Mouse (Mus musculus) ES-E14 (cell line): ENCODE measurements around the gene Fcrl5. TPM values are rescaled to one million over a fixed set of nuclear protein-coding genes. Genes with fewer than 3 reads are reported as not detected.
"Not testable (repeated sequence)": the region's sequence is repeated elsewhere in the genome, so short reads cannot be mapped to it uniquely, and the experiment has no call there.

ENCODE experiments used
- DNase-seq: peaks from one replicate; pipeline ENCODE4 v3.0.0-alpha.2; 2013; ENCODE audit warnings: low read depth, low spot score
- H3K27ac ChIP-seq: 2 replicates; pipeline ENCODE4 v1.5.1; 2012; ENCODE audit warnings: low read depth, mild to moderate bottlenecking, low read length, moderate library complexity, mixed read lengths; ENCODE audit not compliant: poor library complexity, insufficient read depth, severe bottlenecking
- H3K36me3 ChIP-seq: 2 replicates; pipeline ENCODE4 v1.6.1; 2012; ENCODE audit warnings: mild to moderate bottlenecking, low read length, moderate library complexity, mixed read lengths; ENCODE audit not compliant: control insufficient read depth, poor library complexity, insufficient read depth, severe bottlenecking
- H3K4me1 ChIP-seq, 2 experiments: fragments of 150-350 bp in 1 of 2; sonication (generic) in 1 of 2; 2 replicates each; pipeline ENCODE4 v1.6.1; 2012; ENCODE audit warnings: low read length in 2 of 2, mild to moderate bottlenecking in 1 of 2, mixed read lengths in 1 of 2; ENCODE audit not compliant: control insufficient read depth in 2 of 2, insufficient read depth in 2 of 2, poor library complexity in 1 of 2
- H3K4me3 ChIP-seq, 2 experiments: fragments of 150-350 bp in 1 of 2; sonication (generic) in 1 of 2; 2 replicates each; pipeline ENCODE4 v1.5.1; 2012; ENCODE audit warnings: low read length in 2 of 2, low read depth in 1 of 2, mild to moderate bottlenecking in 1 of 2, mixed read lengths in 1 of 2; ENCODE audit not compliant: insufficient read depth in 1 of 2, poor library complexity in 1 of 2, severe bottlenecking in 1 of 2
- H3K9ac ChIP-seq: 2 replicates; pipeline ENCODE4 v1.6.1; 2012; ENCODE audit warnings: low read depth, mild to moderate bottlenecking, low read length, mixed read lengths; ENCODE audit not compliant: poor library complexity, insufficient read depth, severe bottlenecking
- H3K9me3 ChIP-seq: fragments of 150-350 bp; sonication (generic); 2 replicates; pipeline ENCODE4 v1.6.1; 2012; ENCODE audit warnings: low read depth, mild to moderate bottlenecking, low read length; ENCODE audit not compliant: control insufficient read depth, insufficient read depth
- CHD2 ChIP-seq: IDR thresholded peaks from 2 replicates; pipeline ENCODE4 v1.6.1; 2014; ENCODE audit warnings: mild to moderate bottlenecking, low read depth, low read length, inconsistent platforms
- HCFC1 ChIP-seq: IDR thresholded peaks from 2 replicates; pipeline ENCODE4 v1.6.1; 2012; ENCODE audit warnings: low read length, inconsistent platforms, borderline replicate concordance; ENCODE audit not compliant: insufficient read depth
- MAFK ChIP-seq: IDR thresholded peaks from 2 replicates; pipeline ENCODE4 v1.6.1; 2014; ENCODE audit warnings: mild to moderate bottlenecking, low read depth, low read length, inconsistent platforms; ENCODE audit not compliant: insufficient read depth
- ZC3H11A ChIP-seq: IDR thresholded peaks from 2 replicates; pipeline ENCODE4 v1.6.1; 2012; ENCODE audit warnings: low read depth, mild to moderate bottlenecking, inconsistent platforms, low read length, borderline replicate concordance
- ZNF384 ChIP-seq: IDR thresholded peaks from 2 replicates; pipeline ENCODE4 v1.6.1; 2012; ENCODE audit warnings: low read depth, low read length, inconsistent platforms
- in situ Hi-C, 2 experiments: fragments of 600-800 bp; cut with MboI; formaldehyde crosslinking; loops; one replicate each; pipeline ENCODE4 v1.15.1; 2025; ENCODE audit warnings: low sequenced_read_pairs in 2 of 2, inconsistent platforms in 1 of 2; ENCODE audit not compliant: unreplicated experiment in 2 of 2
- total RNA-seq: library from RNA; depleted of rRNA; stranded (reverse); fragments of 300-350 nt; gene quantifications from 2 replicates; pipeline ENCODE4 v1.2.3, GENCODE M21; 2012

The Fcrl5 gene
- total RNA-seq, 1 experiment: 0.45 TPM

- TF ChIP-seq ZC3H11A: no peak
- no peak for TF ChIP-seq CHD2
- no peak for TF ChIP-seq ZNF384
- TF ChIP-seq HCFC1: no peak
- no peak for TF ChIP-seq MAFK
- peaks cover 2% of the 10 kb centered on the region; the same call in 1 of the 2 replicates for H3K9me3 ChIP-seq
- H3K4me1 ChIP-seq: no peaks in the 10 kb centered on the region
- H3K9ac ChIP-seq: no peak overlapping the region
- H3K27ac ChIP-seq: peak overlapping the region; percentile 65; the same call in 1 of the 2 replicates
- H3K36me3 ChIP-seq: no peaks in the 10 kb centered on the region
- DNase-seq: no peak
- H3K4me3 ChIP-seq: no peak overlapping the region
- in situ Hi-C loops: no loop called here
These were observed 31.4 kb downstream of the Fcrl5 start for GRCm38 (mm10) chr3:87467011-87467410.

GRCm38 (mm10) chr3:87467416-87467815, 31.8 kb downstream of the Fcrl5 start:
- peak overlapping the region; percentile 17; the same call in 1 of the 2 replicates for H3K27ac ChIP-seq
- peaks cover 2% of the 10 kb centered on the region; the same call in 1 of the 2 replicates for H3K9me3 ChIP-seq
- no peak overlapping the region for H3K9ac ChIP-seq
- peak overlapping the region in 1 of 2 experiments; percentile 10; a peak in 1 of 4 replicates for H3K4me3 ChIP-seq
- TF ChIP-seq ZNF384 (no peak), HCFC1 (no peak), CHD2 (no peak), MAFK (no peak), ZC3H11A (no peak)
- no peaks in the 10 kb centered on the region for H3K36me3 ChIP-seq
- DNase-seq: no peak
- H3K4me1 ChIP-seq: no peaks in the 10 kb centered on the region
- in situ Hi-C loops: no loop called here

DNA sequence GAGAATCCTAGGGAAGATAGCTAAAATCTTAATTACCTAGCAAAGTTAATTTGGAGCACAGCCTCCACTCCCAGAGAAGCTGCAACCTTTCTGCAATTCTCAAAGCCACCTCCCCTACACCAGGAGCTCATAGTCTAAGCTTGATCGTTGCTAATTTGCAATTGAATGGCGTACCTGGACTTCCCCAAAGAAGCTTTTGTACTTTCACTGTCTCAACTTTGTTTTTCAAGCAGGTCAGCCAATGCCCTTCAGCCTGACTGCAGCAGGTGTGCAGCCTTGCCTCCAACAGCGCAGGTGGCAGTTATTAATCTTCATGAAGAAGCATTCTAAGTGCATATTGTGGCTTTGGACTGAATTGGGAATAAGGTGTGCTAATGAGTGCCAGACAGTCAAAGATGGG, 42.4 kb downstream of the Fcrl5 start:
- H3K36me3 ChIP-seq, H3K9ac ChIP-seq, in situ Hi-C loops, H3K9me3 ChIP-seq, H3K4me1 ChIP-seq: not testable (repeated sequence)
- peak; percentile 47 for DNase-seq
- Histone ChIP-seq H3K27ac (peak overlapping the region; percentile 100), H3K4me3 (peak overlapping the region in 1 of 2 experiments; percentile 22; a peak in 1 of 4 replicates)

- H3K9me3 ChIP-seq, H3K4me1 ChIP-seq, H3K36me3 ChIP-seq, in situ Hi-C loops, DNase-seq: not testable (repeated sequence)
- Histone ChIP-seq H3K27ac (peak overlapping the region; percentile 100), H3K4me3 (peak overlapping the region in 1 of 2 experiments; percentile 46; a peak in 2 of 4 replicates), H3K9ac (peak overlapping the region; percentile 65; the same call in 1 of the 2 replicates)
These were observed 43.0 kb downstream of the Fcrl5 start for GRCm38 (mm10) chr3:87478596-87478995.

DNA sequence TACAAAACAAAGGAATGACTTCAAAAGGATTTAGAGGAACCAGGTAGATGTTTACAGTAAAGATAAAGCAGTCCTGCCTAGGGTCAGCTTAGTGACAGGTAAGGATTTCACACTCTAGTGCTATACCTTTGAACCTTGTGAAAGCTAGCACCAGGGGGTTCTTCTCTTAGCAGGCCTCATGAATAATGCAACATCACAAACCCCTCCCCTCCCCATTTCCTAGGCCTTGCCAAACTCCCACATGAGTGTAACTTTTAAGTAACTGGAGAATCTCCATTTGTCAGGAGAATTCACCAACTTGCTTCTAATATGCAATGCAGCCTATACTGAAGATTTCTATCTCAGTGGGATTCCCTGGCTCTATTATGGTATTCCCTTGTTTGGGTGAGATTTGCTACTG, 43.7 kb downstream of the Fcrl5 start:
- peak overlapping the region; percentile 100; the same call in 1 of the 2 replicates for H3K27ac ChIP-seq
- H3K36me3 ChIP-seq, H3K9ac ChIP-seq, in situ Hi-C loops, DNase-seq, H3K4me1 ChIP-seq: not testable (repeated sequence)
- H3K9me3 ChIP-seq: peaks cover 11% of the 10 kb centered on the region
- peak overlapping the region in 1 of 2 experiments; percentile 46; a peak in 1 of 4 replicates for H3K4me3 ChIP-seq
